ENCODE assay signal across 8 mouse cellular contexts in the genomic region with DNA sequence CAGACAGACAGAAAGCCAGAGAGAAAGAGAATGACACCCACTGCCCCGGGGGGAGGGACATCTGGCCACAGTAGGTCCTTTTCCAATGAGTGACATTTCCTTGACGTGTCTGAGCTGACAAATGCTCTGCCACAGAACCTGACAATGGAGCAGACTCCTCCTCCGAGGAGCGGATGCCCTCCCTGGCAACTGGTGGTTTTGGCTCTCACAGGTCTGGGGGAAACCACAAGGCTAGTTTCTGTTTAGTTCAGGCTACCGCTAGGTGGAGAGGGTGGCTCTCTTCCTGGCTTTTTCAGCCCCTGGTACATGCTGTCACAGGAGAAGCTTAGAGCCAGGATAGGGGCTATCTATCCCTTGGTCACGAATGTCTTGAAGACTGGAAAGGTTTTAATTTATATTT.
A peak's percentile ranks its signal among the peaks of the same experiment; 100 is the strongest.
DNase-seq lines count a peak whose midpoint lies in the region; ATAC-seq and TF ChIP-seq lines count a peak whose summit lies in the region.

No protein-coding gene starts in this region.

- H3K9me3 ChIP-seq in heart, embryonic 12.5 days (replicated peaks), result no peaks in the 10 kb centered on the region
- H3K9me3 ChIP-seq in kidney, embryonic 14.5 days (ENCODE audit: control insufficient read depth, low read length), result no peaks in the 10 kb centered on the region; the same call in 1 of the 2 replicates
- no peaks in the 10 kb centered on the region for H3K9me3 ChIP-seq in liver, embryonic 12.5 days (replicated peaks)

- H3K4me3 ChIP-seq in heart, embryonic 12.5 days, result no peak overlapping the region
- H3K4me3 ChIP-seq in kidney, embryonic 14.5 days (ENCODE audit: low read length), result no peak overlapping the region
- H3K4me3 ChIP-seq in liver, embryonic 12.5 days, result no peak overlapping the region
- no peak overlapping the region for H3K4me3 ChIP-seq in thymus, adult 2 months (ENCODE audit: control insufficient read depth, insufficient read depth, low read length)

- peak; percentile 64 for ATAC-seq in heart, embryonic 12.5 days (ENCODE audit: insufficient number of reproducible peaks, low FRiP score)
- peak; percentile 77 for ATAC-seq in kidney, embryonic 14.5 days (ENCODE audit: low FRiP score, low TSS enrichment)
- ATAC-seq in liver, embryonic 12.5 days, result peak; percentile 44

- WGBS in heart, embryonic 12.5 days, result 1% methylated on average over 6 of the region's 6 CpGs
- WGBS in kidney, embryonic 14.5 days, result 4% methylated on average over 6 of the region's 6 CpGs
- 3% methylated on average over 6 of the region's 6 CpGs for WGBS in liver, embryonic 12.5 days (ENCODE audit: insufficient replicate concordance)
- 0% methylated on average over 6 of the region's 6 CpGs for WGBS in thymus, adult 2 months

- H3K4me2 ChIP-seq in heart, embryonic 12.5 days, result peak overlapping the region; percentile 44
- no peak overlapping the region for H3K4me2 ChIP-seq in kidney, embryonic 14.5 days (replicated peaks; ENCODE audit: low read depth, low read length)
- peak overlapping the region; percentile 44 for H3K4me2 ChIP-seq in liver, embryonic 12.5 days

- H3K4me1 ChIP-seq in heart, embryonic 12.5 days (replicated peaks), result peaks cover 13% of the 10 kb centered on the region
- H3K4me1 ChIP-seq in kidney, embryonic 14.5 days (ENCODE audit: control insufficient read depth, insufficient read depth, low read length), result peaks cover 11% of the 10 kb centered on the region
- H3K4me1 ChIP-seq in liver, embryonic 12.5 days, result peaks cover 38% of the 10 kb centered on the region
- peaks cover 33% of the 10 kb centered on the region for H3K4me1 ChIP-seq in thymus, adult 2 months (replicated peaks; ENCODE audit: control insufficient read depth, insufficient read depth, low read length)

- H3K27me3 ChIP-seq in heart, embryonic 12.5 days (replicated peaks), result peaks cover 3% of the 10 kb centered on the region; the same call in 1 of the 2 replicates
- no peaks in the 10 kb centered on the region for H3K27me3 ChIP-seq in kidney, embryonic 14.5 days (ENCODE audit: control insufficient read depth, insufficient read depth, low read length)
- no peaks in the 10 kb centered on the region for H3K27me3 ChIP-seq in liver, embryonic 12.5 days (replicated peaks)
- no peaks in the 10 kb centered on the region for H3K27me3 ChIP-seq in thymus, adult 2 months (ENCODE audit: control insufficient read depth, insufficient read depth, low read length)

- H3K9ac ChIP-seq in heart, embryonic 12.5 days, result no peak overlapping the region
- peak overlapping the region; percentile 12; the same call in 1 of the 2 replicates for H3K9ac ChIP-seq in kidney, embryonic 14.5 days (ENCODE audit: low read depth, low read length)
- no peak overlapping the region for H3K9ac ChIP-seq in liver, embryonic 12.5 days

- H3K36me3 ChIP-seq in heart, embryonic 12.5 days, result no peaks in the 10 kb centered on the region
- H3K36me3 ChIP-seq in kidney, embryonic 14.5 days (ENCODE audit: control insufficient read depth, insufficient read depth, low read length), result no peaks in the 10 kb centered on the region
- H3K36me3 ChIP-seq in liver, embryonic 12.5 days, result no peaks in the 10 kb centered on the region
- H3K36me3 ChIP-seq in thymus, adult 2 months (ENCODE audit: control insufficient read depth, insufficient read depth, low read length), result no peaks in the 10 kb centered on the region

- TF ChIP-seq POLR2A in thymus, adult 2 months (IDR thresholded peaks at IDR 0.05; ENCODE audit: control insufficient read depth, extremely low read depth, insufficient read depth, low read length, poor library complexity), result no peak

- H3K27ac ChIP-seq in heart, embryonic 12.5 days (ENCODE audit: poor library complexity, severe bottlenecking), result no peak overlapping the region
- no peak overlapping the region for H3K27ac ChIP-seq in kidney, embryonic 14.5 days (ENCODE audit: low read depth, low read length)
- no peak overlapping the region for H3K27ac ChIP-seq in liver, embryonic 12.5 days
- no peak overlapping the region for H3K27ac ChIP-seq in thymus, adult 2 months (ENCODE audit: control insufficient read depth, insufficient read depth, low read length)

- no peak for TF ChIP-seq CTCF in thymus, adult 2 months (IDR thresholded peaks at IDR 0.05; ENCODE audit: borderline replicate concordance, control insufficient read depth, extremely low read depth, insufficient read depth, low read length, poor library complexity)

- DNase-seq in layer of hippocampus, adult 11-12 months (ENCODE audit: low spot score), result peak; percentile 59
- no peak for DNase-seq in layer of hippocampus, adult 9-10 months (ENCODE audit: low spot score)
- peak; percentile 86 for DNase-seq in embryo, embryonic 10.5 days (ENCODE audit: low spot score)
- peak; percentile 83 to 89 for DNase-seq in natural killer cell, adult 2 months (ENCODE audit: low spot score in 2 of 2)
- peak; percentile 80 for DNase-seq in thymus, adult 2 months
